Mouse (Mus musculus) layer of hippocampus, postnatal 36 days (tissue): ENCODE data around the gene Fam173a. TPM values are rescaled to one million over a fixed set of nuclear protein-coding genes. Genes with fewer than 3 reads are reported as not detected.
A peak's percentile ranks its signal among the peaks of the same experiment; 100 is the strongest.
"Not testable (repeated sequence)": the region's sequence is repeated elsewhere in the genome, so short reads cannot be mapped to it uniquely, and the experiment has no call there.

ENCODE experiments used
- DNase-seq, 2 experiments: peaks; one replicate each; pipeline ENCODE4 v3.0.0; 2022
- microRNA-seq, 2 experiments: library from miRNA; unstranded; fragments of <30 nt; microRNA quantifications; one replicate each; pipeline ENCODE4 v1.2.0; 2021
- total RNA-seq, 2 experiments: library from RNA; stranded (reverse); gene quantifications; 2 replicates each; pipeline ENCODE4 v1.2.3; 2021

The Fam173a gene
- total RNA-seq, 2 experiments from 2014 or later: 80.7 to 93.1 TPM

DNA sequence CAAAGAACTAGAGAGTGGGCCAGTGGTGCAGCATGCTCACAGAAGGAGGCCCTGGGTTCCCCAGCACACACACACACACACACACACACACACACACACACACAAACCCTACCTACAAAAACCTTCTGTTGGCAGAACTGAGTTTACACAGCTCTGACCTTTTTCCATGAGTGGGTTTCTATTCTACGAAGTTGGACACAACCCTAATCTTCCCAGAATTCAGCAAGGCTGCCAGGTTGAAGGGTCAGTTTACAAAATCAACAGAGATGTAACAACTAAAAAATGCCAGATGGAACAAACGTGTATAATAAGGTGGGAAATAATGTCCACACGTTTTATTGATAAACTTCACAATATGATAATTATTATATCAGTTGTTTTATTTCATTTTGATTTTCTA is 35.0 kb downstream of the Fam173a start:
- DNase-seq: no peak

DNA sequence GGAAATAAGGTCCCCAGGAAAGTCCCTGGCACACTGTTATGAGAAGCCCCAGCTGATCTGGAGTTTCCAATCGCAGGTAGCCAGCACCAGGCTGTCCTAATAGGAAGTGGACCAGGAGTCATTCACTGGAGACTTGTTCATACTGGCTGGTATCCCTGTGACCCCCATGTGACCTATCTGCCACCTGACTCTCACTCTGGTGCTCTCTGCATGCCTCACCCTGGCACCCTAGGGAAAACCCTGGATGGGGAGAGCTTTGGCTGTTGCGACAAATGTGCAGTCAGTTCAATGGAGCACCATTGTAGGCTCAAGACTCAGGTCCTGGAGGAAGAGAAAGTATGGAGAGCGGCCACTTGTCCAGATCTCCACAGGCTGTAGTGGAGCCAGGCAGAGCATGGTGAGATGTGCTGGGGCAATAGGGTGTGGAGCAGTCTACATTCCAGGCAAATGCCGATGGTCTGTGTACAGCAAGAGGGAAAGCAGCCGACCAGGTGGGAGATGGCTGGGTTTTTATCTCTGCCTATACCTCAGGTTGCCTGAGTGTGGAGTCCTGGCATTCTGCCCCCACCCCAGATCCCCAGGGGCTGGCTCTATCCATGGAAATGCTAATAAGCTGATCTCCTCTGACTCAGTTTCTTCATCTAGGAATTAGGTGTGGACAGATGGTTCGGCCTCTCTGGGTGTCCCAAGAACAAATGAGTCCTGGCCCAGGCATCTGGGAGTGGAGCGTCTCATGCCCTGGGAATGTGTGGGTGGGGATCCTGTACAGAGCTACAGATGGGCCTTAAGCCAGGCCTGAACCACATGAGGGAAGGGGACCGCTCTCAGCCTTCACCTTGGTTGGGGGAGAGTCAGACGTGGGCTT is 36.1 kb downstream of the Fam173a start:
- no peak for DNase-seq

DNA sequence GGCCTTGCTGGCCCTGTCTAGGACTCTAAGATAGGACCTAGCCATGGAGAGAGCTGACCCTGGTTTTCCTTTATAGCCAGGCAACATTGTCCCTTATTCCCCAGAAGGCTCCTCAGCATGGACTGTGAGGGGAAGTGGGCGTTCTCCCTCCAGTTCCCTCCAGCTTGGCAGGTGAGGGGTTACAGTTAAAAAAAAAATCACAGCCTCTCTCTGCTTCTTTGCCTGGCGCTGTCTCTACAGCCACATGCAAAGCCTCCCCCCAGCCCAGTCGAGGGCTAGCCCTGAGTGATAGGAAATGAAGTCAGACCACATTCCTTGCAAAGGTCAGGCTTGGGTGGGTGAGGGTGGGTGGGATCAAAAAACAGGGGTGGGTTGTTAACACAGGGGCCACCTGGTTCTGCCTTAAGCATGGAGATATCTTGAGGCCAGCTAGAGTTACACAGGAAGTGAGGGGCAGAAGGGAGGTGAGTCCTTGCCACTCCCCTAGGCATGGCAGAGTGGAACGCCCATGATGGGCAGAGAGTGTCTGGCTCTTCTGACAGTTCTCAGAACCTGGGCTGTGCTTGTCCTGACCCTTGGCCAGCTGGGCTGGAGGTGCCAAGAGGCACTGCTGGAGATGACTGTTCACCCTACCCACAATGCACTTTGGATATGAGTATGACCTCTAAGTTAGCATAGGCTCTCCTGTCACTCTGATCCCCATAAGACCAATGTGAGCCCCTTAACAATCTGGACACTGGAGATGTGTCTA is 36.9 kb downstream of the Fam173a start:
- no peak for DNase-seq

DNA sequence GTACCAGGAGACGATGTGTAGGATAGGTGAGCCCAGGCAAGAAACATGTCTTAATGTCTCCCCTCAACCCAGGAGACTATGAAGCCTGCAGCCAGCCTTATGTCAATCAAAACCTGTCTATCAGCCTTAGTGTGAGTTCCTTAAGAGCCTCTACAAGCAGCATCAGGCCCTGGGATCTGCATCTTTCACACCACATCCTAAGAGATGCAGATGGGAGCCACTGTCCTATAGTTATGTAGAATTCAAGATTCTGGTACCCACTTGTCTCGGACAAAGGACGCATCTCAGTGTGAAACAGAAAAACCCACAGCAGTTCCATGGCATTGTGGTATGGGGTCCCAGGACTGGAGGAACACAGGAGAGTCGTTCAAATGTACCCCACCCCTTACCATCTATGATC is 37.6 kb downstream of the Fam173a start:
- no peak for DNase-seq

DNA sequence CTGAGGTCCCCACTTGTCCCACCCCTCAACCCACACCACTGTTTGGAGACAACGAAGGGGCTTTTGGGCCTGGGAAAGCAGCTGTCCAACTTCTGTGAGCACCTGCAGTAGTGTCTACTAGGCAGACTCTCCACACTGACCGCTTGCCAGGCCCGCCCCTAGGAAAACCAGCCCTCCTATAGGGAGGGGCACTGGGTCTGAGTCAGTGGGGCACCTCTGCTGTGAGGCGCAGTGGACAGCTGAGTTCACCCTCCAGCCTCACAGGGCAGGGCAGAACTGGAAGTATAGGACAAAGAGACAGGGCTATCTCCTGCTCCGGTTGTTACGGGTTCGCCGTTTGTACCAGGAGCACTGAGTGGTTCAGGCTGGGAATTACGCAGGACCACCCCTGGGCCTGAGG is 38.5 kb downstream of the Fam173a start, which contains the start of gene Msln:
TSS of gene Msln (minus strand) at position 138 of the 400 bp plus-strand sequence.
- DNase-seq: no peak

- DNase-seq: peak in 1 of 2 experiments; percentile 15
These were observed 41.3 kb downstream of the Fam173a start for GRCm38 (mm10) chr17:25751446-25751845.

DNA sequence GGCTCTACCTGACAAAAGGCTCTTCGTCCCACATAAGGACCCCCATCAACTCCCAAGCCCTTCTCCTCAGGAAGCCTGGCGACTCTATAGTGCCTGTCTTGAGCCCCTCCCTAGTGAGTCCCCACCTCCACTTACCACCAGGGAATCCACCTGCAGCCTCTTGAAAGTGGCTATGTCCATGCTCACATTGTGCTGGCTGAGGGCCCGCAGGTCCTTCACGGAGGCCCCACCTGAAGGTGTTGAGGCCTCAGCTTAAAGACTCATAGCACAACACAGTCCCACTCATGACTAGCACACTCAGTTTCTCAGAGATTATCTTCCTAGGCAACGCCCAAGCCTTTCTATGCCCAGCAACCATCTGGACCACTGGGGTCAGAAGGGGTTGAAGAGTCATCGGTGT is 43.4 kb downstream of the Fam173a start:
- no peak for DNase-seq

DNA sequence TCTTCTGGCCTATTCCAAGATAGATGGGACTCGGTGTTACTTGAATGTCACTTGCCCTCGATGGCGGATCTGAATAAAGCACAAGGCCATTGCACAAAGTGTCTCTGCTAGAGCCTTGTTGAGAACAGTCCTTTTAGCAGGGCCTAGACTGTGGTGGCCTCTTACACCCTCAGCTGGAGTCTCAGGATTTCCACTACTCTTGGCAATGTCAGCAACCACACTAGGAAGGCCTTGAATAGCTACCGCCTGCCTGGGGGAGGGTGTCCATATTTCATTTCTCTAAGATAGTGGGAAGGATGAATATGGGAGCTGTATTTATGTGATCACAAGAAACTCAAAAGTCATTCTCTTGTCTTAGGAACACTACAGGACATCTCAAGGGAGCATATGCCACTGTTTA is 44.5 kb downstream of the Fam173a start:
- no peak for DNase-seq

DNA sequence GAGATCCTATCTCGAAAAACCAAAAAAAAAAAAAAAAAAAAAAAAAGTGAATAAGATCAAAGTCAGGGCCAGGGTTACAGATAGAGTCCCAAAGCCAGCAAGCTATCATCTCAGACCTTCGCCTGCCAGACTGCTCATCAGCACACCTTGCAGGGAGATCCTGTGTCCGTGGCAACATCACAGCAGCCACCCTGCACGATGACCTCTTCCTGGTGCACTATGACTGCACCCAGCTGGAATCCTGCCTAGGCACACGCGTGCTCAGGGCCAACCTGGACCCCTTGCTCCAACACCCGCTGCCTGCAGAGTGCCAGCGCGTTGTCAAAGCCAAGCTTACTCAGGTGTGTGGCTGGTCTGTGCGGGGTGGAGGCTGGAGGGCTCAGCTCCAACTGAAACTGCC is 48.4 kb downstream of the Fam173a start:
- no peak for DNase-seq

DNA sequence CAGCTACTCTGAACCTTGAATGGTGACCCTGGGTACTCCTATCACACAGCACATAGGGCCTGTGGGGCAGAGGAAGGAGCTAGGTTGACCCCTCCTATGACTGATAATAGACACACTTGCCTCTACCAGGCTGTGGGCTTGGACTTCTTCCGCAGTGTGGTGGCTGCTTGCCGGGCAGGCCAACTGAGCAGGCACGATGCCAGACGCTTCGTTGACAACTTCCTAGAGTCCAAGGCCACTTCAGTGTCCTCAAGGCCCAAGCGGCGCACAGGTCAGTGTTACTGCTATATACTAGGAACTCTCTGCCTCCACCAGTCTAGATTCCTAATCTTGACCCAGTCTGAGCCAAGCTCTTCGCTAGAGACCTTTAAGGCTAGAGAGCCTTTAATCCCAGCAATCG is 48.9 kb downstream of the Fam173a start:
- no peak for DNase-seq

GRCm38 (mm10) chr17:25741471-25741870 is 51.2 kb downstream of the Fam173a start:
- not testable (repeated sequence) for DNase-seq

Small RNAs within 50 kb of the gene (microRNA-seq; reads per million reads assigned to microRNA genes)
- 0 reads per million in 2 experiments for gene Gm25083
- 1.7 to 2.7 reads per million in 2 experiments for gene Mir3082
- 2.1 to 2.3 reads per million in 2 experiments for gene Mir6966

Other genes with a start within 250 kb of the Fam173a start
- 10 to 100 TPM; 55.1 to 57.5 TPM for gene Sox8, start 222.2 kb downstream of the Fam173a start, total RNA-seq
- 10 to 100 TPM; 28.3 to 28.8 TPM for gene Lmf1, start 213.8 kb downstream of the Fam173a start, total RNA-seq
- 100 to 1,000 TPM; 111 to 127 TPM for gene Gng13, start 75.7 kb downstream of the Fam173a start, total RNA-seq
- 1 to 10 TPM in 1 of 2 experiments, under 1 TPM in 1; 0.73 to 1.6 TPM for gene Chtf18, start 65.5 kb downstream of the Fam173a start, total RNA-seq
- 10 to 100 TPM; 50.0 to 52.5 TPM for gene Rpusd1, start 65.2 kb downstream of the Fam173a start, total RNA-seq
- gene Mslnl, start 56.9 kb downstream of the Fam173a start, total RNA-seq: under 1 TPM in 1 of 2 experiments, not detected in 1; 0.12 TPM
- gene Msln, start 38.5 kb downstream of the Fam173a start, total RNA-seq: under 1 TPM; 0.66 to 0.77 TPM
- 10 to 100 TPM; 35.1 to 37.5 TPM for gene Narfl, start 19.1 kb downstream of the Fam173a start, total RNA-seq
- gene Haghl, start 7.2 kb downstream of the Fam173a start, total RNA-seq: 100 to 1,000 TPM in 1 of 2 experiments, 10 to 100 TPM in 1; 98.1 to 107 TPM
- under 1 TPM; 0.20 to 0.25 TPM for gene Ccdc78, start 6.3 kb downstream of the Fam173a start, total RNA-seq
- under 1 TPM in 1 of 2 experiments, not detected in 1; 0.81 TPM for gene AC134908.4, start 2.8 kb upstream of the Fam173a start, total RNA-seq
- gene Metrn, start 4.2 kb upstream of the Fam173a start, total RNA-seq: 10 to 100 TPM; 73.2 to 85.6 TPM
- gene Fbxl16, start 16.2 kb upstream of the Fam173a start, total RNA-seq: 100 to 1,000 TPM; 643 to 644 TPM
- 10 to 100 TPM; 25.4 to 27.3 TPM for gene Wdr24, start 30.7 kb upstream of the Fam173a start, total RNA-seq
- 10 to 100 TPM; 58.1 to 61.0 TPM for gene Jmjd8, start 36.0 kb upstream of the Fam173a start, total RNA-seq
- 100 to 1,000 TPM; 163 to 164 TPM for gene Stub1, start 40.5 kb upstream of the Fam173a start, total RNA-seq
- 10 to 100 TPM; 47.9 to 49.0 TPM for gene Rhbdl1, start 44.4 kb upstream of the Fam173a start, total RNA-seq
- gene Gm20683, start 48.9 kb upstream of the Fam173a start, total RNA-seq: 10 to 100 TPM; 29.0 to 30.4 TPM
- 100 to 1,000 TPM; 102 to 103 TPM for gene Rhot2, start 52.0 kb upstream of the Fam173a start, total RNA-seq
- 10 to 100 TPM; 19.2 to 26.2 TPM for gene Wdr90, start 68.6 kb upstream of the Fam173a start, total RNA-seq
- 10 to 100 TPM; 25.4 to 28.9 TPM for gene Mcrip2, start 75.9 kb upstream of the Fam173a start, total RNA-seq
- 10 to 100 TPM; 36.3 to 37.7 TPM for gene Mettl26, start 82.2 kb upstream of the Fam173a start, total RNA-seq
- gene Wfikkn1, start 88.0 kb upstream of the Fam173a start, total RNA-seq: 1 to 10 TPM; 1.8 to 2.4 TPM
- 10 to 100 TPM; 49.6 to 55.5 TPM for gene Rab40c, start 126.8 kb upstream of the Fam173a start, total RNA-seq
- gene Pigq, start 152.0 kb upstream of the Fam173a start, total RNA-seq: 100 to 1,000 TPM; 125 to 129 TPM
- gene Nhlrc4, start 152.1 kb upstream of the Fam173a start, total RNA-seq: under 1 TPM; 0.17 to 0.61 TPM
- under 1 TPM; 0.95 to 0.96 TPM for gene A930017K11Rik, start 159.7 kb upstream of the Fam173a start, total RNA-seq
- 10 to 100 TPM; 52.5 to 60.2 TPM for gene Capn15, start 192.9 kb upstream of the Fam173a start, total RNA-seq